Comparison of ENCODE assay signal across 17 mouse cellular contexts in genomic region chr12:81184967-81185366, GRCm38 (mm10).
"Had no signal": no experiment of that assay in that cellular context is flagged by ENCODE, and none has a peak within 500 bp of the region (broad histone marks: within the 10 kb centered on the region; RNA-seq: fewer than 3 reads in every experiment).

No protein-coding gene starts in this region.

- H3K4me2 ChIP-seq: neural tube, embryonic 12.5 days; neural tube, embryonic 13.5 days; neural tube, embryonic 15.5 days; stomach, embryonic 15.5 days had no signal

- H3K9me3 ChIP-seq: neural tube, embryonic 12.5 days; neural tube, embryonic 13.5 days; neural tube, embryonic 15.5 days; stomach, embryonic 15.5 days had no signal

- H3K27ac ChIP-seq: neural tube, embryonic 12.5 days; neural tube, embryonic 13.5 days; neural tube, embryonic 15.5 days; stomach, embryonic 15.5 days; stomach, postnatal 0 days had no signal

- H3K4me3 ChIP-seq: neural tube, embryonic 12.5 days; neural tube, embryonic 13.5 days; neural tube, embryonic 15.5 days; stomach, embryonic 15.5 days had no signal

- DNase-seq: retina, postnatal 1 day; right cerebral cortex, adult 18-20 months; right cerebral cortex, postnatal 14 days; right cerebral cortex, postnatal 25 days; right cerebral cortex, postnatal 4 days; spleen, adult 18-20 months; thymus, adult 18-20 months; thymus, adult 2 months; thymus, postnatal 14 days; thymus, postnatal 25 days; thymus, postnatal 36 days; thymus, postnatal 4 days had no signal

- H3K9ac ChIP-seq: neural tube, embryonic 12.5 days; neural tube, embryonic 13.5 days; neural tube, embryonic 15.5 days; stomach, embryonic 15.5 days had no signal

- H3K4me1 ChIP-seq: neural tube, embryonic 12.5 days; neural tube, embryonic 13.5 days; neural tube, embryonic 15.5 days; stomach, embryonic 15.5 days had no signal

- H3K36me3 ChIP-seq: neural tube, embryonic 12.5 days; neural tube, embryonic 13.5 days; neural tube, embryonic 15.5 days; stomach, embryonic 15.5 days had no signal

- H3K27me3 ChIP-seq: neural tube, embryonic 12.5 days; neural tube, embryonic 13.5 days; neural tube, embryonic 15.5 days; stomach, embryonic 15.5 days had no signal
